Mouse (Mus musculus): ENCODE data around the gene Npff. TPM values are rescaled to one million over a fixed set of nuclear protein-coding genes. Genes with fewer than 3 reads are reported as not detected.

The Npff gene
- polyA plus RNA-seq, 1 experiment from 2014 or later: 2.0 TPM

GRCm38 (mm10) chr15:102516293-102516692, 8.4 kb downstream of the Npff start:
- Histone ChIP-seq H3K27me3 (ENCODE audit: insufficient read depth, low read length) (no peaks in the 10 kb centered on the region), H3K36me3 (ENCODE audit: insufficient read depth, low read length) (0 out of 2 replicates have a peak, but pooled peaks cover 2% of the 10 kb centered on the region), H3K4me2 (replicated peaks; ENCODE audit: low read depth, low read length) (peak overlapping the region; percentile 84), H3K4me1 (ENCODE audit: insufficient read depth, low read length) (peaks cover 47% of the 10 kb centered on the region), H3K27ac (ENCODE audit: low read length) (peak overlapping the region; percentile 77), H3K9me3 (ENCODE audit: low read length) (no peaks in the 10 kb centered on the region), H3K4me3 (ENCODE audit: low read length) (peak overlapping the region; percentile 66), H3K9ac (replicated peaks; ENCODE audit: low read length) (peak overlapping the region; percentile 76)
- WGBS: 2% methylated on average over 12 of the region's 12 CpGs
- ATAC-seq (ENCODE audit: low FRiP score, low TSS enrichment): no peak

GRCm38 (mm10) chr15:102515791-102516190, 9.0 kb downstream of the Npff start:
- Histone ChIP-seq H3K4me2 (replicated peaks; ENCODE audit: low read depth, low read length) (peak overlapping the region; percentile 84), H3K27me3 (ENCODE audit: insufficient read depth, low read length) (no peaks in the 10 kb centered on the region), H3K4me1 (ENCODE audit: insufficient read depth, low read length) (peaks cover 52% of the 10 kb centered on the region), H3K27ac (ENCODE audit: low read length) (peak overlapping the region; percentile 77; the same call in 1 of the 2 replicates), H3K36me3 (ENCODE audit: insufficient read depth, low read length) (no peaks in the 10 kb centered on the region), H3K4me3 (ENCODE audit: low read length) (peak overlapping the region; percentile 66), H3K9ac (replicated peaks; ENCODE audit: low read length) (peak overlapping the region; percentile 76), H3K9me3 (ENCODE audit: low read length) (no peaks in the 10 kb centered on the region)
- WGBS: 33% methylated on average over 4 of the region's 4 CpGs
- no peak for ATAC-seq (ENCODE audit: low FRiP score, low TSS enrichment)

- Histone ChIP-seq H3K27ac (ENCODE audit: low read length) (no peak overlapping the region), H3K27me3 (ENCODE audit: insufficient read depth, low read length) (no peaks in the 10 kb centered on the region), H3K36me3 (ENCODE audit: insufficient read depth, low read length) (no peaks in the 10 kb centered on the region), H3K4me3 (ENCODE audit: low read length) (0 out of 2 replicates have a peak overlapping the region, but pooled peaks have one; percentile 66), H3K4me2 (replicated peaks; ENCODE audit: low read depth, low read length) (peak overlapping the region; percentile 84), H3K4me1 (ENCODE audit: insufficient read depth, low read length) (peaks cover 49% of the 10 kb centered on the region), H3K9ac (replicated peaks; ENCODE audit: low read length) (no peak overlapping the region), H3K9me3 (ENCODE audit: low read length) (no peaks in the 10 kb centered on the region)
- WGBS: 90% methylated on average over 2 of the region's 2 CpGs
- no peak for ATAC-seq (ENCODE audit: low FRiP score, low TSS enrichment)
Measured at GRCm38 (mm10) chr15:102515261-102515660, 9.5 kb downstream of the Npff start.

- ATAC-seq (ENCODE audit: low FRiP score, low TSS enrichment): no peak
- 57% methylated on average over 3 of the region's 3 CpGs for WGBS
- Histone ChIP-seq H3K9me3 (ENCODE audit: low read length) (no peaks in the 10 kb centered on the region), H3K4me1 (ENCODE audit: insufficient read depth, low read length) (peaks cover 46% of the 10 kb centered on the region), H3K27me3 (ENCODE audit: insufficient read depth, low read length) (no peaks in the 10 kb centered on the region), H3K4me3 (ENCODE audit: low read length) (no peak overlapping the region), H3K4me2 (replicated peaks; ENCODE audit: low read depth, low read length) (no peak overlapping the region), H3K36me3 (ENCODE audit: insufficient read depth, low read length) (no peaks in the 10 kb centered on the region), H3K27ac (ENCODE audit: low read length) (no peak overlapping the region), H3K9ac (replicated peaks; ENCODE audit: low read length) (no peak overlapping the region)
Measured at GRCm38 (mm10) chr15:102513004-102513403, 11.7 kb downstream of the Npff start.

GRCm38 (mm10) chr15:102512471-102512870, 12.3 kb downstream of the Npff start:
- no peak overlapping the region for H3K4me3 ChIP-seq (ENCODE audit: low read length)

GRCm38 (mm10) chr15:102512010-102512409, 12.7 kb downstream of the Npff start:
- Histone ChIP-seq H3K4me2 (replicated peaks; ENCODE audit: low read depth, low read length) (0 out of 2 replicates have a peak overlapping the region, but pooled peaks have one; percentile 82), H3K4me1 (ENCODE audit: insufficient read depth, low read length) (peaks cover 46% of the 10 kb centered on the region), H3K9me3 (ENCODE audit: low read length) (no peaks in the 10 kb centered on the region), H3K36me3 (ENCODE audit: insufficient read depth, low read length) (no peaks in the 10 kb centered on the region), H3K9ac (replicated peaks; ENCODE audit: low read length) (no peak overlapping the region), H3K4me3 (ENCODE audit: low read length) (no peak overlapping the region), H3K27ac (ENCODE audit: low read length) (peak overlapping the region; percentile 1; the same call in 1 of the 2 replicates), H3K27me3 (ENCODE audit: insufficient read depth, low read length) (no peaks in the 10 kb centered on the region)
- ATAC-seq (ENCODE audit: low FRiP score, low TSS enrichment): no peak
- WGBS: 33% methylated on average over 5 of the region's 5 CpGs

More at GRCm38 (mm10) chr15:102512471-102512870, 12.3 kb downstream of the Npff start:
- Histone ChIP-seq H3K36me3 (ENCODE audit: insufficient read depth, low read length) (no peaks in the 10 kb centered on the region), H3K9ac (replicated peaks; ENCODE audit: low read length) (no peak overlapping the region), H3K4me1 (ENCODE audit: insufficient read depth, low read length) (peaks cover 46% of the 10 kb centered on the region), H3K27me3 (ENCODE audit: insufficient read depth, low read length) (no peaks in the 10 kb centered on the region), H3K27ac (ENCODE audit: low read length) (no peak overlapping the region), H3K9me3 (ENCODE audit: low read length) (no peaks in the 10 kb centered on the region), H3K4me2 (replicated peaks; ENCODE audit: low read depth, low read length) (no peak overlapping the region)
- ATAC-seq (ENCODE audit: low FRiP score, low TSS enrichment): no peak

- Histone ChIP-seq H3K27me3 (ENCODE audit: insufficient read depth, low read length) (no peaks in the 10 kb centered on the region), H3K4me2 (replicated peaks; ENCODE audit: low read depth, low read length) (peak overlapping the region; percentile 82), H3K27ac (ENCODE audit: low read length) (peak overlapping the region; percentile 82), H3K9me3 (ENCODE audit: low read length) (no peaks in the 10 kb centered on the region), H3K36me3 (ENCODE audit: insufficient read depth, low read length) (no peaks in the 10 kb centered on the region), H3K4me3 (ENCODE audit: low read length) (peak overlapping the region; percentile 75; the same call in 1 of the 2 replicates), H3K4me1 (ENCODE audit: insufficient read depth, low read length) (peaks cover 52% of the 10 kb centered on the region), H3K9ac (replicated peaks; ENCODE audit: low read length) (peak overlapping the region; percentile 75)
- ATAC-seq (ENCODE audit: low FRiP score, low TSS enrichment): no peak
- WGBS: 9% methylated on average over 6 of the region's 6 CpGs
Measured at GRCm38 (mm10) chr15:102511285-102511833, 13.4 kb downstream of the Npff start.

- H3K36me3 ChIP-seq (ENCODE audit: insufficient read depth, low read length): no peaks in the 10 kb centered on the region
- no peaks in the 10 kb centered on the region for H3K27me3 ChIP-seq (ENCODE audit: insufficient read depth, low read length)
- no peaks in the 10 kb centered on the region for H3K9me3 ChIP-seq (ENCODE audit: low read length)
- 3% methylated on average over 34 of the region's 34 CpGs for WGBS
- H3K9ac ChIP-seq (replicated peaks; ENCODE audit: low read length): peak overlapping the region; percentile 75
- H3K4me1 ChIP-seq (ENCODE audit: insufficient read depth, low read length): peaks cover 52% of the 10 kb centered on the region
- ATAC-seq (ENCODE audit: low FRiP score, low TSS enrichment): peak; percentile 92
- peak overlapping the region; percentile 82 for H3K27ac ChIP-seq (ENCODE audit: low read length)
- H3K4me3 ChIP-seq (ENCODE audit: low read length): peak overlapping the region; percentile 75
- H3K4me2 ChIP-seq (replicated peaks; ENCODE audit: low read depth, low read length): peak overlapping the region; percentile 82
Measured at GRCm38 (mm10) chr15:102510590-102511284, 14.0 kb downstream of the Npff start.

GRCm38 (mm10) chr15:102510110-102510509, 14.6 kb downstream of the Npff start:
- H3K36me3 ChIP-seq (ENCODE audit: insufficient read depth, low read length): peaks cover 2% of the 10 kb centered on the region; the same call in 1 of the 2 replicates
- peak overlapping the region; percentile 82 for H3K4me2 ChIP-seq (replicated peaks; ENCODE audit: low read depth, low read length)
- no peaks in the 10 kb centered on the region for H3K9me3 ChIP-seq (ENCODE audit: low read length)
- peaks cover 52% of the 10 kb centered on the region for H3K4me1 ChIP-seq (ENCODE audit: insufficient read depth, low read length)
- peak overlapping the region; percentile 75 for H3K4me3 ChIP-seq (ENCODE audit: low read length)
- H3K27ac ChIP-seq (ENCODE audit: low read length): peak overlapping the region; percentile 82
- H3K9ac ChIP-seq (replicated peaks; ENCODE audit: low read length): peak overlapping the region; percentile 75
- peak; percentile 50 for ATAC-seq (ENCODE audit: low FRiP score, low TSS enrichment)
- WGBS: 5% methylated on average over 9 of the region's 9 CpGs
- no peaks in the 10 kb centered on the region for H3K27me3 ChIP-seq (ENCODE audit: insufficient read depth, low read length)

GRCm38 (mm10) chr15:102508336-102508735, 16.4 kb downstream of the Npff start:
- Histone ChIP-seq H3K27me3 (ENCODE audit: insufficient read depth, low read length) (no peaks in the 10 kb centered on the region), H3K27ac (ENCODE audit: low read length) (no peak overlapping the region), H3K4me1 (ENCODE audit: insufficient read depth, low read length) (peaks cover 54% of the 10 kb centered on the region), H3K9me3 (ENCODE audit: low read length) (no peaks in the 10 kb centered on the region), H3K9ac (replicated peaks; ENCODE audit: low read length) (no peak overlapping the region), H3K4me2 (replicated peaks; ENCODE audit: low read depth, low read length) (no peak overlapping the region), H3K4me3 (ENCODE audit: low read length) (no peak overlapping the region), H3K36me3 (ENCODE audit: insufficient read depth, low read length) (peaks cover 18% of the 10 kb centered on the region; the same call in 1 of the 2 replicates)
- 89% methylated on average over 3 of the region's 3 CpGs for WGBS
- ATAC-seq (ENCODE audit: low FRiP score, low TSS enrichment): no peak
